Mouse (Mus musculus): ENCODE measurements around the gene Mphosph6. TPM values are rescaled to one million over a fixed set of nuclear protein-coding genes. Genes with fewer than 3 reads are reported as not detected.

Gene Mphosph6
- 10 to 100 TPM; 20.3 to 24.3 (median 23.2) TPM for total RNA-seq (2022)

- DNase-seq (ENCODE audit: low spot score in 2 of 2): peak; percentile 91 to 96
Measured at GRCm38 (mm10) chr8:117801443-117802298, at the start of gene Mphosph6. Mphosph6 (minus strand) TSS chr8:117801943.

GRCm38 (mm10) chr8:117850420-117850819 lies 48.7 kb upstream of the Mphosph6 start:
- no peak for DNase-seq (ENCODE audit: low spot score in 2 of 2)

- no peak for DNase-seq (ENCODE audit: low spot score in 2 of 2)
Measured at GRCm38 (mm10) chr8:117847865-117848264, 46.1 kb upstream of the Mphosph6 start.

GRCm38 (mm10) chr8:117843694-117844093 lies 42.0 kb upstream of the Mphosph6 start:
- no peak for DNase-seq (ENCODE audit: low spot score in 2 of 2)

- no peak for DNase-seq (ENCODE audit: low spot score in 2 of 2)
Measured at GRCm38 (mm10) chr8:117813524-117813923, 11.8 kb upstream of the Mphosph6 start.

- no peak for DNase-seq (ENCODE audit: low spot score in 2 of 2)
Measured at GRCm38 (mm10) chr8:117810676-117811075, 8.9 kb upstream of the Mphosph6 start.

GRCm38 (mm10) chr8:117805419-117805818 lies 3.7 kb upstream of the Mphosph6 start:
- no peak for DNase-seq (ENCODE audit: low spot score in 2 of 2)

- DNase-seq (ENCODE audit: low spot score in 2 of 2): peak in 1 of 2 experiments; percentile 18
Measured at GRCm38 (mm10) chr8:117802299-117802689, 551 bp upstream of the Mphosph6 start.

GRCm38 (mm10) chr8:117798066-117798465 lies 3.7 kb downstream of the Mphosph6 start:
- DNase-seq (ENCODE audit: low spot score in 2 of 2): no peak

- no peak for DNase-seq (ENCODE audit: low spot score in 2 of 2)
Measured at GRCm38 (mm10) chr8:117796464-117796863, 5.3 kb downstream of the Mphosph6 start.

- DNase-seq (ENCODE audit: low spot score in 2 of 2): no peak
Measured at GRCm38 (mm10) chr8:117794581-117794980, 7.2 kb downstream of the Mphosph6 start.

- DNase-seq (ENCODE audit: low spot score in 2 of 2): no peak
Measured at GRCm38 (mm10) chr8:117792616-117793144, 9.1 kb downstream of the Mphosph6 start.

GRCm38 (mm10) chr8:117786428-117786827 lies 15.3 kb downstream of the Mphosph6 start:
- DNase-seq (ENCODE audit: low spot score in 2 of 2): no peak

GRCm38 (mm10) chr8:117783021-117783420 lies 18.7 kb downstream of the Mphosph6 start:
- DNase-seq (ENCODE audit: low spot score in 2 of 2): no peak

- no peak for DNase-seq (ENCODE audit: low spot score in 2 of 2)
Measured at GRCm38 (mm10) chr8:117781375-117782129, 20.2 kb downstream of the Mphosph6 start.

- no peak for DNase-seq (ENCODE audit: low spot score in 2 of 2)
Measured at GRCm38 (mm10) chr8:117779344-117779743, 22.4 kb downstream of the Mphosph6 start.

- DNase-seq (ENCODE audit: low spot score in 2 of 2): no peak
Measured at GRCm38 (mm10) chr8:117778531-117779322, 23.0 kb downstream of the Mphosph6 start.

- no peak for DNase-seq (ENCODE audit: low spot score in 2 of 2)
Measured at GRCm38 (mm10) chr8:117776075-117776474, 25.7 kb downstream of the Mphosph6 start.

GRCm38 (mm10) chr8:117775626-117776025 lies 26.1 kb downstream of the Mphosph6 start:
- DNase-seq (ENCODE audit: low spot score in 2 of 2): no peak

GRCm38 (mm10) chr8:117772597-117772996 lies 29.1 kb downstream of the Mphosph6 start:
- DNase-seq (ENCODE audit: low spot score in 2 of 2): no peak

GRCm38 (mm10) chr8:117772126-117772525 lies 29.6 kb downstream of the Mphosph6 start:
- no peak for DNase-seq (ENCODE audit: low spot score in 2 of 2)
